In genomic region chr14:87475721-87476359, GRCm38 (mm10) we compare ENCODE assay signal across 19 mouse cellular contexts.
"Had no signal": no experiment of that assay in that cellular context is flagged by ENCODE, and none has a peak within 500 bp of the region (broad histone marks: within the 10 kb centered on the region; RNA-seq: fewer than 3 reads in every experiment).

No protein-coding gene starts in this region.

- H3K27me3 ChIP-seq: liver, embryonic 13.5 days; lung, embryonic 15.5 days; megakaryocyte, embryonic 14.5 days; midbrain, embryonic 13.5 days; neural tube, embryonic 13.5 days had no signal

- H3K27ac ChIP-seq: hindbrain, postnatal 0 days; left cerebral cortex, adult 2 months; liver, embryonic 13.5 days; lung, embryonic 15.5 days; midbrain, embryonic 10.5 days; midbrain, embryonic 13.5 days; neural tube, embryonic 13.5 days had no signal

- H3K9ac ChIP-seq: liver, embryonic 13.5 days; lung, embryonic 15.5 days; midbrain, embryonic 13.5 days; neural tube, embryonic 13.5 days had no signal

- H3K9me3 ChIP-seq: liver, embryonic 13.5 days; lung, embryonic 15.5 days; megakaryocyte, embryonic 14.5 days; midbrain, embryonic 10.5 days; midbrain, embryonic 13.5 days; neural tube, embryonic 13.5 days had no signal

- DNase-seq: kidney, adult 8-10 months; kidney, postnatal 10 days; kidney, postnatal 36 days; layer of hippocampus, postnatal 36 days; liver, embryonic 13.5 days; retina, postnatal 1 day; right cerebral cortex, postnatal 25 days; spleen, adult 18-20 months; thymus, postnatal 25 days had no signal

- H3K4me1 ChIP-seq: liver, embryonic 13.5 days; midbrain, embryonic 10.5 days; midbrain, embryonic 13.5 days; neural tube, embryonic 13.5 days had no signal

- H3K4me2 ChIP-seq: liver, embryonic 13.5 days; lung, embryonic 15.5 days; midbrain, embryonic 13.5 days; neural tube, embryonic 13.5 days had no signal

- H3K4me3 ChIP-seq: left cerebral cortex, adult 2 months; liver, embryonic 13.5 days; lung, embryonic 15.5 days; megakaryocyte, embryonic 14.5 days; midbrain, embryonic 10.5 days; midbrain, embryonic 13.5 days; myocyte; neural tube, embryonic 13.5 days had no signal

- ATAC-seq: hindbrain, postnatal 0 days; inflammation-experienced regulatory T-cells, adult 6 months; midbrain, embryonic 13.5 days; midbrain, embryonic 16.5 days had no signal
